Mouse (Mus musculus) liver, embryonic 15.5 days (tissue): ENCODE measurements at regions not wholly inside any gene's neighbourhood (a gene's known extent, or its start where the extent isn't known, plus 50 kb on each side); places are given as distances from the start of the nearest gene placed in this dataset.

ENCODE experiments used
- ATAC-seq: fragments of 200-750 bp; cut with Nextera tagmentation; 2 replicates; pipeline ENCODE4 v1.8.0; 2017; ENCODE audit warnings: moderate number of reproducible peaks, mild to moderate bottlenecking, moderate library complexity; ENCODE audit not compliant: insufficient read depth
- H3K27ac ChIP-seq: fragments of 300-500 bp; sonication (generic); replicated peaks from 2 replicates; pipeline ENCODE4 v1.5.1; 2015; ENCODE audit warnings: mild to moderate bottlenecking, inconsistent platforms
- H3K27me3 ChIP-seq: fragments of 300-500 bp; sonication (generic); 2 replicates; pipeline ENCODE4 v1.6.1; 2015; ENCODE audit warnings: mild to moderate bottlenecking, inconsistent platforms
- H3K36me3 ChIP-seq: fragments of 300-500 bp; sonication (generic); replicated peaks from 2 replicates; pipeline ENCODE4 v1.6.1; 2015; ENCODE audit warnings: moderate library complexity, mild to moderate bottlenecking, inconsistent platforms
- H3K4me1 ChIP-seq: fragments of 300-500 bp; sonication (generic); replicated peaks from 2 replicates; pipeline ENCODE4 v1.6.1; 2015; ENCODE audit warnings: inconsistent platforms
- H3K4me2 ChIP-seq: fragments of 300-500 bp; sonication (generic); 2 replicates; pipeline ENCODE4 v1.6.1; 2015; ENCODE audit warnings: moderate library complexity, mild to moderate bottlenecking, inconsistent platforms
- H3K4me3 ChIP-seq: fragments of 300-500 bp; sonication (generic); replicated peaks from 2 replicates; pipeline ENCODE4 v1.5.1; 2015; ENCODE audit warnings: mild to moderate bottlenecking, inconsistent platforms
- H3K9ac ChIP-seq: fragments of 300-500 bp; sonication (generic); 2 replicates; pipeline ENCODE4 v1.6.1; 2015; ENCODE audit warnings: moderate library complexity, mild to moderate bottlenecking, inconsistent platforms
- H3K9me3 ChIP-seq: fragments of 300-500 bp; sonication (generic); replicated peaks from 2 replicates; pipeline ENCODE4 v1.6.1; 2016; ENCODE audit warnings: inconsistent platforms
- WGBS: fragments of 180-500 bp; shearing (Covaris S2); methylation state at CpG from one replicate; pipeline ENCODE4 v1.1.7; 2015; ENCODE audit warnings: mixed read lengths; ENCODE audit not compliant: insufficient replicate concordance; 5-methylcytosine and 5-hydroxymethylcytosine counted together

DNA sequence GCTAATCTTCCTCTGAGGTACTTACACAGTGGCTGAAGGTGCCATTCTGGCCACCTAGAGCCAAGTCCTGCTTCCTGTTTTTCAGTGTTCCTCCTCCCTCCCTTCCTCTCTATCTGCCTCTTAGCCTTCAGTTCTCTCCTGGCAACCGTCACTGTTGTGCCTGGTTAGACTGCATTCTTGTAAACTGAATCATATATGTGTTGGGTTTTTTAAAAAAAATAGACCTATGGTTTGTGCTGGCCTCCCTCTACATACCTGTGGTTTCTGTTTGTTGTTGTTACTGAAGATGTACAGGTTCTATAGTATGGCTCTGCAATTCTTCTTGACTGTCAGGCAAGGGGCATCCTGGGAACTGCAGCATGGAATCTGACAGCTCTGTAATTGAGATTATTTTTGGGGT, 112.5 kb upstream of the Lhx5 start:
- Histone ChIP-seq H3K27ac (no peak overlapping the region), H3K36me3 (no peaks in the 10 kb centered on the region), H3K4me1 (no peaks in the 10 kb centered on the region), H3K9me3 (no peaks in the 10 kb centered on the region), H3K4me2 (no peak overlapping the region), H3K4me3 (no peak overlapping the region), H3K27me3 (peaks cover 33% of the 10 kb centered on the region), H3K9ac (no peak overlapping the region)
- WGBS, result 11% methylated on average over 1 of the region's 1 CpGs
- no peak for ATAC-seq

DNA sequence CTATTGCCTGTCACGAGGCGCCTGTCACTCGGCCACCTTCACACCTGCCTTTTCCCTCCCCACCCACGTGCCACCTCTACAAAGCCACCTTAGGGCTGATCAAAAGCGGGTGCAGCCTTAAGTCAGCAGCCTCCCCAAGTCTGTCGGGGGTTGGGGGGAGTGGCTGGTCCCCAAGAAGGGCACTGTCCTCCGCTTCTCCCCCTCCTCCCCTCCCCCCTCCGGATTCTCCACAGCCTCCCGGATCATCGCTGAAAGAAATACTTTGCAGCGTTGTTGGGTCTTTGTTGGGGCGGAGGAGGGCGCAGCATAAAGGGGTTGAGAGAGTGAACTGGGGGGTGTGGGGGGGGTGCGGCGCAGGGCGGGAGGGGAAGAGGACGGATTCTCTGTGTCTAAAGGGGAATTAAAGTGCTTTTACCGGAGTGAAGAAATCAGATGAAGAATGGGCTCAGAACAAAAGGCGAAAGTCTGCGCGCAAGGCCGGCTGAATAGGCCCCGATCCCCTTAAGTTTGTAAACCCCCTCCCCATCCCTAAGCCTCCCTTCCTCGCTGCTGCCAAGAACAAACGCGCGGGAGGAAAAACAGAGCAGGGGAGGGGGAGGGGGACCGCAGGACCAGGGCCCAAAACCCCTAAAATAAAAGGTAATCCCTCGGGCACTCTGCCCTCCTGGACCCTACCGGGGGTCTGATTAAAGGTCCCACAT, 109.3 kb upstream of the Lhx5 start:
- H3K27ac ChIP-seq, result no peak overlapping the region
- H3K4me2 ChIP-seq, result no peak overlapping the region
- 3% methylated on average over 30 of the region's 30 CpGs for WGBS
- ATAC-seq, result no peak
- H3K9ac ChIP-seq, result no peak overlapping the region
- H3K9me3 ChIP-seq, result no peaks in the 10 kb centered on the region
- H3K4me1 ChIP-seq, result no peaks in the 10 kb centered on the region
- no peak overlapping the region for H3K4me3 ChIP-seq
- H3K27me3 ChIP-seq, result peaks cover 45% of the 10 kb centered on the region
- H3K36me3 ChIP-seq, result no peaks in the 10 kb centered on the region

DNA sequence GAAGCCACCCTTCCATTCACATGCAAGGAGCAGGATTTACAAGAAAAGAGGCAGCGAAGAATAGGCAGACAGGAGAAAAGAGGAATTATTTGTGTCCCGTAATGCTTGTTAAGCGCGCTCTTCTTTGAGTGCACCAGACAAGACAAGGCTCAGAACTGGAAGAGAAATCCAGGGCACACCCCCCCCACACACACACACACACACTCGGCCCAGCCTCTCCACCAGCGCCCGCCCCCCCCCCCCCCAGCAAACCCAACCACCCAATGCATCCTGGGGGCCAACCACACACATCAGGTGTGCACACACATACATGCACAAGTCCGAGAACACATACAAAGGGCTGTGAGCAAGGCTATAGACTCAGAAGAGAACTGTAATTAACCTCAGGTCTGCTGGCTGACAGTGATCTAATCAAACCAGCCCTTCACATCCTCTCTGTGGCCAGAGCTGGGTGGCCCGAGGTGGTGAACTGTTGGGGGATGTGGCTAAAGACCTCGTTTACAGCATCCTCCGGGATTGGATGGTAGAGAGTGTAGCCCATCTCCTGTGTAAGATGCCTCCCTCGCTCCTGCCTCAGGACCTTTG, 108.7 kb upstream of the Lhx5 start:
- Histone ChIP-seq H3K36me3 (no peaks in the 10 kb centered on the region), H3K27me3 (peaks cover 45% of the 10 kb centered on the region)

DNA sequence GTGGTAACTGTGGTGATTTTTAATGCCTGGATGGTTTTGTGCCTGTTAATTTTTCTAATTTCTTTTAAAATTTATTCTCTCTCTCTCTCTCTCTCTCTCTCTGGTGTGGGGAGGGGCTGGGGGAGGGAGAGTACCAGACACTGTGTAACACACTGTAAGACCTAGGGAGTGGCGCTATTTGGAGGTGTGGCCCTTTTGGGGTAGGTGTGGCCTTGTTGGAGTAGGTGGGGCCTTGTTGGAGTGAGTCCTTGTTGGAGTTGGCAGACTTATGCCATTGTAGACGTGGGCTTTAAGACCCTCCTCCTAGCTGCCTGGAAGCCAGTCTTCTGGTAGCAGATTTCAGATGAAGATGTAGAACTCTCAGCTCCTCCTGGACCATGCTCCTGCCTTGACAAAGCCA, 107.4 kb upstream of the Lhx5 start:
- no peak overlapping the region for H3K9ac ChIP-seq

More for the DNA sequence above, 108.7 kb upstream of the Lhx5 start:
- H3K4me1 ChIP-seq, result no peaks in the 10 kb centered on the region
- WGBS, result 12% methylated on average over 12 of the region's 12 CpGs
- ATAC-seq, result no peak
- no peaks in the 10 kb centered on the region for H3K9me3 ChIP-seq
- H3K4me3 ChIP-seq, result no peak overlapping the region
- no peak overlapping the region for H3K4me2 ChIP-seq
- no peak overlapping the region for H3K9ac ChIP-seq
- H3K27ac ChIP-seq, result no peak overlapping the region

DNA sequence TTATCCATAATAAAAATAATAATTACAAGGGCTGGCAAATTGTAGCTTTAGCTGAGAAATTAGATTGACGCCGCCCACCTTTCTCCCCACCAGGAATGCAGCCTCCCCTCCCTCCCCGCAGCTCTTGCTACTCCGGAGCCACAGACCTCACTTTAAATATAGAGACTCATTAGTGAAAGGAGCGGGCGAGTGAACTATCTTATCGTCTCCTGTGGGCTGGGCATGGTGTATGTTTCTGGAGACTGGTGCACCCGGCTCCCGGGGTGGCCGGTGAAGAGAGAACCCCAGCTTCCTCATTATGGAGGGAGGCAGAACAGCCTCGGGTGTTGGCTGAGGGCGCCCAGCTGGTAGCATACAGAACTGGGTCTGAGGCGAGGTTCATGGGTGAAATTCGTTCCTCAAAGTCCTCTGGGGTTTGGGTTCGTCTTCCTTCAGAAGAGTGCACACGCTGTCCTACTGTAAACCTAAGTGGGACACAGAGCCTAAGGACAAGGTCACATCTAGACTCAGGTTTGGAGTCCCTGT, 106.1 kb upstream of the Lhx5 start:
- no peak overlapping the region for H3K27ac ChIP-seq
- no peaks in the 10 kb centered on the region for H3K9me3 ChIP-seq
- 43% methylated on average over 16 of the region's 16 CpGs for WGBS
- H3K27me3 ChIP-seq, result peaks cover 45% of the 10 kb centered on the region
- no peak for ATAC-seq
- H3K4me3 ChIP-seq, result no peak overlapping the region
- no peaks in the 10 kb centered on the region for H3K4me1 ChIP-seq
- no peaks in the 10 kb centered on the region for H3K36me3 ChIP-seq
- no peak overlapping the region for H3K9ac ChIP-seq
- no peak overlapping the region for H3K4me2 ChIP-seq

More for the DNA sequence above, 107.4 kb upstream of the Lhx5 start:
- no peak overlapping the region for H3K27ac ChIP-seq
- no peak for ATAC-seq
- no peaks in the 10 kb centered on the region for H3K4me1 ChIP-seq
- WGBS, result 60% methylated on average over 2 of the region's 2 CpGs
- H3K27me3 ChIP-seq, result peaks cover 45% of the 10 kb centered on the region
- no peaks in the 10 kb centered on the region for H3K36me3 ChIP-seq
- no peak overlapping the region for H3K4me3 ChIP-seq
- H3K9me3 ChIP-seq, result no peaks in the 10 kb centered on the region
- no peak overlapping the region for H3K4me2 ChIP-seq

DNA sequence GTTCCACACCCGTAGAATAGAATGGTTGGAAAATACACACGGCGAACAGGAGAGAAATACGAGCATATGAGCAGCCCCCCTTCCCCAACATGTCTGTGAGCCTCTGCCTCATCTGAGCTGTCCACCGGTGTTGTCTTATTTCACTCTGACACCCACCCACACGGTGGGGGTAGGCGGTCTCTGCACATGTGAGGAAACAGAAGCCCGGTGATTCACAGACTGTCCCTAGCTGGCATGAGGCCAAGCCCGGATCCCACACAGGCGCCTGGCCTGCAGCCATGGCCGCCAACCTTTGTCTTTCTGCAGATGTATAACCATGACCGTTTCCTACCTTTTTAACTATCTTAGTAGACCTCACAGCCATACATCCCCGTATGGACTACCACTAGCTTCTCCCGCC, 99.5 kb upstream of the Lhx5 start:
- H3K9me3 ChIP-seq, result no peaks in the 10 kb centered on the region
- H3K36me3 ChIP-seq, result no peaks in the 10 kb centered on the region
- no peak overlapping the region for H3K4me3 ChIP-seq
- H3K27me3 ChIP-seq, result no peaks in the 10 kb centered on the region
- H3K4me2 ChIP-seq, result no peak overlapping the region
- H3K9ac ChIP-seq, result no peak overlapping the region
- H3K27ac ChIP-seq, result no peak overlapping the region
- no peak for ATAC-seq
- H3K4me1 ChIP-seq, result no peaks in the 10 kb centered on the region
- WGBS, result 70% methylated on average over 14 of the region's 14 CpGs

DNA sequence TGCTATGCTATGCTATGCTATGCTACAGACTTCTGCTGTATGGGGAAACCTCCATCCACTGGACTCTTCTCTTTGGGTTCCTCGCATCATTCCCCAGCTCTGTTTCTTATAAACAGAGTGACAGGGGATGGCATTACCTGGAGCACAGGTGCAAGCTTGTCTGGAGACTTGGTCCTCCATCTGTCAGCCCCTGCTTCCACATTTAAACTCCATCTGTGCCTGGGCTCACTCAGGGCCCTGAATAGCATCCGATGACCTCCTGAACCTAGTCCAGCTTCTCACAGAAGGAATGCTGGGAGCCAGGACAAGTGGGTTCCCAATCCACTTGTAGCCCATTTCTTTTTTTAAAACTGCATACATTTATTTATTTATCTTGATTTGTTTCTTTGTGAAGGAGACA, 92.3 kb upstream of the Lhx5 start:
- Histone ChIP-seq H3K36me3 (no peaks in the 10 kb centered on the region), H3K4me3 (no peak overlapping the region), H3K27ac (no peak overlapping the region), H3K4me1 (no peaks in the 10 kb centered on the region), H3K4me2 (no peak overlapping the region), H3K9me3 (no peaks in the 10 kb centered on the region), H3K27me3 (no peaks in the 10 kb centered on the region), H3K9ac (no peak overlapping the region)
- no peak for ATAC-seq
- WGBS, result 60% methylated on average over 2 of the region's 2 CpGs

DNA sequence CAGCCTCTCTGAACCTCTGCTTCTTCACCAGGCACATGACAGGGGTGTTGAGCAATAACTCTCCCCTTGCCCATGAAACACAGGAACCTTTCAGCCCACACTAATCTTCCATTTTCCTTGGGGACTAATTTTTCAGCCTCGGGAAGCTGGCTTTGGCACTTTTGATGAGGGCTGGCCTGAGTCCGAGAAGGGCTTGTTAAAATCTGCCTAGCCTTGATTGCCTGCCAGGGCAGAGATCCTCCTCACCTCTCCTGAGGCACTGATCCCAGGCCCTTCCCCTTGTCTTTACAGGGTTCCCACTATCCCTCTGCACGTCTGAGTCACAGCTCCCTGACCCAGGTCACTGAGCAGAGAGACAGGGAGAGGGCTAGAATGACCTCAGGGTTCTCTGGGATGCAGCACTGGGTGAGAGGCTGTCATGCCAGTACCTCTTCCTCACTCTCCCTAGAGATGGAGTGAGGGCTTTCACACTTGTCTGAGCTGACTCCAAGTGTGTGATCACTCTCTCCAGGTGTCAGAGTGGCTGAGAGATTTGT, 90.7 kb upstream of the Lhx5 start:
- ATAC-seq, result no peak
- Histone ChIP-seq H3K9ac (no peak overlapping the region), H3K27ac (no peak overlapping the region), H3K9me3 (no peaks in the 10 kb centered on the region), H3K4me2 (no peak overlapping the region), H3K27me3 (no peaks in the 10 kb centered on the region), H3K4me3 (no peak overlapping the region), H3K36me3 (no peaks in the 10 kb centered on the region), H3K4me1 (no peaks in the 10 kb centered on the region)
- WGBS, result 32% methylated on average over 3 of the region's 3 CpGs

DNA sequence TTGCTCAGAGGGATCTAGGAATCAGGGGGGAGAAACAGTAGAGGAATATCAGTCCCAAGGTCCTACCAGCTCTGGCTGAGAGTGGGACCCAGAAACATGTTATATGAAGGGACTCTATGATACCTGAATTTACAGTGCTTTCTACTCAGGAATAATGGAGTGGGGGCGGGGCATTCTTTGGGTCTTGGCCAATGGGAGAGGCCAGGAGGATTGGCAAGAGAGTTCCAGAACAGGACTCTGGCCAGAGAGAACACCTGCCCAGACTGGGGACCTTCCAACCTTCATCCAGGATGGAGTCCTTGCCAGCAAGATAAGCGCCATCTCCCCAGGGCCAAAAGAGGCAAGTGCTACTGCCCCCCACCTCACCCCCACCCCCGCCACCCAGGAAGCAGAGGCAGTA, 81.0 kb upstream of the Lhx5 start:
- Histone ChIP-seq H3K27me3 (no peaks in the 10 kb centered on the region), H3K9me3 (no peaks in the 10 kb centered on the region), H3K9ac (no peak overlapping the region), H3K4me1 (no peaks in the 10 kb centered on the region), H3K4me2 (no peak overlapping the region), H3K4me3 (no peak overlapping the region), H3K36me3 (no peaks in the 10 kb centered on the region), H3K27ac (no peak overlapping the region)
- 74% methylated on average over 3 of the region's 3 CpGs for WGBS
- no peak for ATAC-seq

DNA sequence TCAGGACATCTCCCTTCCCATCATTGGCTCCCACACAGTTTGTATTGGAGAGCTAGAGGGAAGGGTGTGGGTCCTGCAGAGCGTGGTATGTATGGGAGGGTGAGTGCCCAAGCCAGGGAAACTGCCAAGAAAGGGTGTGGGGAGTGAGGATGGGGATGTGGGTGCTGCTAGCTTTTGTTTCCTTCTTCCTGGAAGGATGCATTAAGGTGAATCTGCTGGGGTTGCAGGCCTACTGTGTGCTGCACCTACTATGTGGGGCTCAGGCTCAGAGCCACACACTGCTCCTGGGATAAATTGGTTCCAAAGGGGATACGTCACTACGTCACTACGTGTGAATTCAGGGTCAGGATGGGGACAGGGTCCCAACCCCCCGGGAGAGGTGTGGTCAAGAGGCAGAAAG, 79.7 kb upstream of the Lhx5 start:
- ATAC-seq, result no peak
- Histone ChIP-seq H3K36me3 (no peaks in the 10 kb centered on the region), H3K27ac (no peak overlapping the region), H3K9ac (no peak overlapping the region), H3K4me3 (no peak overlapping the region), H3K9me3 (no peaks in the 10 kb centered on the region), H3K4me1 (no peaks in the 10 kb centered on the region), H3K27me3 (no peaks in the 10 kb centered on the region), H3K4me2 (no peak overlapping the region)
- WGBS, result 34% methylated on average over 5 of the region's 5 CpGs

DNA sequence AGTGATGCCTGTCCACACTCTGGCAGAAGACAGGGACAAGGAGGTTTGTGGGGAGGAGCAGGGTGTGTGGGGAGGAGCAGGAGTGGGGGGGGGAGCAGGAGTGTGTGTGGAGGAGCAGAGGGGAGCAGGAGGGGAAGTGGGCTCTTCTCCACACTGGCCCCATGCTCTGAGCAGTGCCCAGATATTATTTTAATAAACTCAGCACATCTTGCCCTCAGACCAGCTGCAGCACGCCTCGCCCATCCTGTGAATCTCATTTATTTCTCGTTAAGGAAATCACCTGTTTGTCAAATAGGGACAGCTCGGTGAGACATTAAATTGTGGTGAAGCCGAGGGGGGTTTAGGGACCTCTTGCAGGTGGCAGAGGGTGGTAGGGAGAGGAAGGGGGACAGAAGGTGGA, 77.8 kb upstream of the Lhx5 start:
- H3K27me3 ChIP-seq, result peaks cover 16% of the 10 kb centered on the region
- WGBS, result 44% methylated on average over 5 of the region's 5 CpGs
- H3K36me3 ChIP-seq, result no peaks in the 10 kb centered on the region
- H3K4me1 ChIP-seq, result no peaks in the 10 kb centered on the region
- no peak overlapping the region for H3K4me2 ChIP-seq
- no peak for ATAC-seq
- no peak overlapping the region for H3K4me3 ChIP-seq
- H3K9me3 ChIP-seq, result no peaks in the 10 kb centered on the region
- H3K9ac ChIP-seq, result no peak overlapping the region
- H3K27ac ChIP-seq, result no peak overlapping the region
